Mouse (Mus musculus) heart, postnatal 10 days (tissue): ENCODE measurements around the gene Hist1h2br. TPM values are rescaled to one million over a fixed set of nuclear protein-coding genes. Genes with fewer than 3 reads are reported as not detected.
"Not testable (repeated sequence)": the region's sequence is repeated elsewhere in the genome, so short reads cannot be mapped to it uniquely, and the experiment has no call there.

Experiments
- DNase-seq, 2 experiments: peaks; one replicate each; pipeline ENCODE4 v3.0.0; 2021
- intact Hi-C: fragments of 180-260 bp; cut with DNase I; formaldehyde crosslinking; loops from one replicate; pipeline ENCODE4 v1.15.1; 2025
- total RNA-seq, 2 experiments: library from RNA; stranded (reverse); gene quantifications; 2 replicates each; pipeline ENCODE4 v1.2.3; 2021

Hist1h2br gene
- total RNA-seq, 2 experiments from 2014 or later: 181 to 198 TPM

- intact Hi-C loops: not testable (repeated sequence)
- peak; percentile 25 to 30 for DNase-seq
Observed at GRCm38 (mm10) chr13:21831418-21832394, 1.8 kb upstream of the Hist1h2br start, which contains the start of gene Hist1h4n. Gene Hist1h4n, minus strand, starts transcription at chr13:21832196.

- intact Hi-C loops, DNase-seq: not testable (repeated sequence)
Observed at GRCm38 (mm10) chr13:21840508-21840907, 7.0 kb downstream of the Hist1h2br start.

GRCm38 (mm10) chr13:21846356-21846755, 12.8 kb downstream of the Hist1h2br start:
- intact Hi-C loops, DNase-seq: not testable (repeated sequence)

GRCm38 (mm10) chr13:21847883-21848282, 14.3 kb downstream of the Hist1h2br start:
- intact Hi-C loops: no loop called here
- no peak for DNase-seq

- intact Hi-C loops: loop anchor here (10.0 kb wide), 2 partner anchors 94 to 174 kb away; partner anchors contain the start of gene Zfp184
Observed at GRCm38 (mm10) chr13:21850696-21851095, 17.2 kb downstream of the Hist1h2br start.

GRCm38 (mm10) chr13:21852215-21852945, 18.8 kb downstream of the Hist1h2br start:
- intact Hi-C loops: loop anchor here (10.0 kb wide), 2 partner anchors 92 to 172 kb away; partner anchors contain the start of gene Zfp184
- peak; percentile 88 to 89 for DNase-seq

More at GRCm38 (mm10) chr13:21850696-21851095, 17.2 kb downstream of the Hist1h2br start:
- not testable (repeated sequence) for DNase-seq

- DNase-seq: peak; percentile 31 to 51
- intact Hi-C loops: loop anchor here (10.0 kb wide), 2 partner anchors 90 to 170 kb away; partner anchors contain the start of gene Zfp184
Observed at GRCm38 (mm10) chr13:21855146-21855545, 21.6 kb downstream of the Hist1h2br start.

- DNase-seq: peak; percentile 14 to 37
- intact Hi-C loops: loop anchor here (10.0 kb wide), 2 partner anchors 89 to 169 kb away; partner anchors contain the start of gene Zfp184
Observed at GRCm38 (mm10) chr13:21855698-21856162, 22.2 kb downstream of the Hist1h2br start.

- DNase-seq: no peak
- intact Hi-C loops: no loop called here
Observed at GRCm38 (mm10) chr13:21861608-21862007, 28.1 kb downstream of the Hist1h2br start.

GRCm38 (mm10) chr13:21865503-21865902, 32.0 kb downstream of the Hist1h2br start:
- DNase-seq, intact Hi-C loops: not testable (repeated sequence)

- intact Hi-C loops: no loop called here
- no peak for DNase-seq
Observed at GRCm38 (mm10) chr13:21880735-21881134, 47.2 kb downstream of the Hist1h2br start.

GRCm38 (mm10) chr13:21881878-21882669, 48.5 kb downstream of the Hist1h2br start:
- intact Hi-C loops: no loop called here
- peak in 1 of 2 experiments; percentile 6 for DNase-seq

GRCm38 (mm10) chr13:21882760-21883405, 49.3 kb downstream of the Hist1h2br start:
- intact Hi-C loops: no loop called here
- peak; percentile 27 to 29 for DNase-seq

GRCm38 (mm10) chr13:21883407-21883806, 49.9 kb downstream of the Hist1h2br start:
- intact Hi-C loops: no loop called here
- no peak for DNase-seq

GRCm38 (mm10) chr13:21884586-21884985, 51.0 kb downstream of the Hist1h2br start:
- no peak for DNase-seq
- intact Hi-C loops: no loop called here
